Mouse (Mus musculus) lung, postnatal 14 days (tissue): ENCODE data around the gene Vmn1r7.
"Not testable (repeated sequence)": the region's sequence is repeated elsewhere in the genome, so short reads cannot be mapped to it uniquely, and the experiment has no call there.

ENCODE experiments used
- DNase-seq: peaks from one replicate; pipeline ENCODE4 v3.0.0; 2021

The Vmn1r7 gene

GRCm38 (mm10) chr6:57025224-57025623 is at the start of gene Vmn1r7:
Vmn1r7 (minus strand) TSS chr6:57025324.
- DNase-seq, result not testable (repeated sequence)

DNA sequence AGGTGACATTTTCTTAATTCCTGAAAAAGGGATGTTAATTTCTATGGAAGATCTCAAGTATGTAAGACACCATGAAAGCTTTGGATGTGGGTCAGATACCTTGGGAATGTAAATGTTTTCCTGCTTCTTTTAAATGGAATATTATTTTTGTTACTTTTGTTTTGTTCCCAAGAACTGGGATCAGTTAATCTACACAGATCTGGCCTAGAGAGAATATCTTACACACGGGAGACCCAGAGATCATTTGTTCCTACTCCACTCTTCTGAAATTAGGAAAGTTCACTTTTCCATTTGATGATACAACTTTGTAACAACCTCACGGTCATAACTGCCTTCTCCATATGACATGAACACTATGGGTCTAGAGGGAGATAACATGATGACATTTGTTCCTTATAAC is 41.4 kb upstream of the Vmn1r7 start, which contains the start of gene Vmn1r9:
Gene Vmn1r9, plus strand, starts transcription at position 301 of the 400 bp plus-strand sequence.
- DNase-seq, result no peak

DNA sequence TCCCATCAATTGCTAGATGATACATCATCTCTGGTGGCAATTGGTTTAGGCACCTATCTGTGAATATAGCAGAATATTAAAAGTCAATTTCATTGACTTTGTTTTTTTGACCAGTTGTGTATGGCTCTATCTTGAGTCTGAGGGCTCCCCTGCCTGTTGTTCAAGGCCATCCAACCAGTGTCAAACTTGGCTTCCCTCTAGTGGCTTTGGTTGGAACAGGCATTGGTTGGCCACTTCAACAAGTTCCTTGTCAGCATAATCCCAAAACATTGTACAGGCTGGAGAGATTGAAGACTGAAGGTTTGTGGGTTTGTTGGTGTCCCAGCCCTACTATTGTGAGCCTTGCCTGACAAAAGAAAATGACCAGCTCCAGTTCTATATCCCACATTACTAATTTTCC is 38.6 kb upstream of the Vmn1r7 start:
- no peak for DNase-seq

- DNase-seq, result no peak
Measured at GRCm38 (mm10) chr6:57034674-57035073, 9.6 kb upstream of the Vmn1r7 start.

GRCm38 (mm10) chr6:57031984-57032383 is 6.9 kb upstream of the Vmn1r7 start, which contains the start of gene Vmn1r8:
Vmn1r8 (plus strand) TSS chr6:57032284.
- no peak for DNase-seq

DNA sequence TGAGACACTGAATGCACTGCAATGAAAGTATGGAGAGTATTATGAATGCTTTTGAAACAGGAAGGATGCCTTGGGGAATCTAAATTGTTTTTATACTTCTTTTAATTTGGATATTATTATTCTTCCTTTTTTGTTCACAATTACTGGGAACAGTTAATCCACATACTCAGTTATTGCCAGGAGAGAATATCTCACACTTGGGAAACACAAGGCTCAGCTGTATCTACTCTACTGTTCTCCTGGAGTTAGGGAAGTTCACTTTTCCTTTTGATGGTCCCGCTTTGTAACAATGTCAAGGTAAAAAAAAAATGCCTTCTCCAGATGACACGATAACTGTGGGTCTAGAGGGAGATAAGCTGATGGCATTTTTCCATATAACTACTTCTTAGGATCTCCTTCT is 28.2 kb downstream of the Vmn1r7 start, which contains the start of gene Vmn1r6:
Gene Vmn1r6, plus strand, starts transcription at position 301 of the 400 bp plus-strand sequence.
- no peak for DNase-seq
